19 mouse cellular contexts compared by ENCODE assay signal in the genomic region with DNA sequence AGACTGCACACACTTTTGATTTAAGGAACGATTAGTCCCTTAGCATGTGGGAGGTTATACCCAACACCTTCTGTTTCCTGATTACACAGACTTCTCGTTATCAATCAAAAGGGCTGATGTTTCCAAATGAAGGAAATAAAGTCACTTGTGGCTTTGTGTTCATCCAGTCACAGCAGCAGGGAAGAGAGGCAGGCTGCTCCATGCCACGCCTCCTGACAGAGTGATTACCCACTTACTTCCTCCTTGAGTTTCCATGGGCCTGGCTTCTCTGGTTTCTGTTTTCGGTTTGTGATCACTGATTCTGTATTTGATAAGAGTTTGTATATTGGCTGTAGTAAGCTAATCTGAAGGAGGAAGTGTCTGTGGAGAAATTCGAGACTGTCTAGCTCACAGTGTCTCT. TPM values are rescaled to one million over a fixed set of nuclear protein-coding genes. Genes with fewer than 3 reads are reported as not detected.
DNase-seq lines count a peak whose midpoint lies in the region; ATAC-seq and TF ChIP-seq lines count a peak whose summit lies in the region.
"Had no signal": no experiment of that assay in that cellular context is flagged by ENCODE, and none has a peak within 500 bp of the region (broad histone marks: within the 10 kb centered on the region; RNA-seq: fewer than 3 reads in every experiment).

No protein-coding gene starts in this region.

- TF ChIP-seq CTCF in bone marrow macrophage, adult 2 months (IDR thresholded peaks at IDR 0.05; ENCODE audit: low read depth, low read length), result no peak
- TF ChIP-seq CTCF in heart, adult 2 months (IDR thresholded peaks at IDR 0.05), result no peak

- TF ChIP-seq EP300 in heart, adult 2 months (IDR thresholded peaks at IDR 0.05; ENCODE audit: insufficient read depth, low read depth, low read length), result no peak

- intact Hi-C loops in heart, adult 2 months (cut with DNase I), result no loop called here

- no peaks in the 10 kb centered on the region for H3K36me3 ChIP-seq in heart, adult 2 months (ENCODE audit: control insufficient read depth, insufficient read depth, low read length)

- WGBS in heart, adult 2 months, result 54% methylated on average over 5 of the region's 5 CpGs

- peak overlapping the region; percentile 54 for H3K27ac ChIP-seq in bone marrow macrophage, adult 2 months (ENCODE audit: insufficient read depth, low read depth, low read length)
- H3K27ac ChIP-seq in heart, adult 2 months, result no peak overlapping the region
- H3K27ac ChIP-seq: forebrain, embryonic 12.5 days; heart, embryonic 15.5 days; hindbrain, postnatal 0 days; liver, embryonic 14.5 days; midbrain, embryonic 13.5 days; neural tube, embryonic 13.5 days; stomach, embryonic 15.5 days had no signal

- H3K9ac ChIP-seq in heart, adult 2 months (ENCODE audit: low read depth, low read length), result no peak overlapping the region
- H3K9ac ChIP-seq: forebrain, embryonic 12.5 days; heart, embryonic 15.5 days; liver, embryonic 14.5 days; midbrain, embryonic 13.5 days; neural tube, embryonic 13.5 days; stomach, embryonic 15.5 days had no signal

- no peaks in the 10 kb centered on the region for H3K79me2 ChIP-seq in heart, adult 2 months (replicated peaks; ENCODE audit: control insufficient read depth, insufficient read depth, low read length)

- peak; percentile 94 for DNase-seq in heart, adult 11 months
- no peak for DNase-seq in heart, adult 8-10 months (ENCODE audit: low spot score)
- peak; percentile 95 for DNase-seq in 416B (ENCODE audit: low read depth)
- no peak for DNase-seq in yolk sac, embryonic 10.5 days (ENCODE audit: low spot score)
- DNase-seq in heart, adult 2 months, result no peak
- no peak for DNase-seq in right cerebral cortex, postnatal 14 days
- DNase-seq: adrenal gland, postnatal 14 days; cerebellum, adult 11-12 months; gastrocnemius, postnatal 10 days; kidney, postnatal 36 days had no signal

- H3K27me3 ChIP-seq in heart, adult 2 months (ENCODE audit: control insufficient read depth, insufficient read depth, low read length), result no peaks in the 10 kb centered on the region
- H3K27me3 ChIP-seq: forebrain, embryonic 12.5 days; heart, embryonic 15.5 days; midbrain, embryonic 13.5 days; neural tube, embryonic 13.5 days; stomach, embryonic 15.5 days had no signal

- no peak for TF ChIP-seq POLR2A in bone marrow macrophage, adult 2 months (IDR thresholded peaks at IDR 0.05; ENCODE audit: borderline replicate concordance, low read depth, low read length)
- TF ChIP-seq POLR2A in heart, adult 2 months (IDR thresholded peaks at IDR 0.05; ENCODE audit: insufficient read depth, low read depth, low read length), result no peak

- ATAC-seq in megakaryocyte, adult 5-6 weeks (ENCODE audit: poor library complexity, severe bottlenecking), result peak; percentile 96
- ATAC-seq: hindbrain, postnatal 0 days; midbrain, embryonic 13.5 days had no signal

- H3K4me1 ChIP-seq in bone marrow macrophage, adult 2 months (ENCODE audit: control insufficient read depth, insufficient read depth, low read length), result peaks cover 26% of the 10 kb centered on the region
- H3K4me1 ChIP-seq in heart, adult 2 months (ENCODE audit: control insufficient read depth, insufficient read depth, low read length), result peaks cover 1% of the 10 kb centered on the region; the same call in 1 of the 2 replicates
- H3K4me1 ChIP-seq: forebrain, embryonic 12.5 days; midbrain, embryonic 13.5 days had no signal

- peak overlapping the region; percentile 11; the same call in 1 of the 2 replicates for H3K4me3 ChIP-seq in bone marrow macrophage, adult 2 months (ENCODE audit: insufficient read depth, low read length)
- H3K4me3 ChIP-seq in heart, adult 2 months, result no peak overlapping the region
- H3K4me3 ChIP-seq: forebrain, embryonic 12.5 days; heart, embryonic 15.5 days; midbrain, embryonic 13.5 days; neural tube, embryonic 13.5 days; stomach, embryonic 15.5 days had no signal

RNA-seq across cellular contexts. Expression of gene Acp6, which starts 52.6 kb away (rescaled TPM):
- 10 to 100 TPM; 31.9 to 37.2 (median 34.1) TPM for total RNA-seq in heart, adult 8-10 months (2022)
- 33.4 and 36.1 TPM in 2 replicates for polyA plus RNA-seq in bone marrow macrophage, adult 2 months (2012; ENCODE audit: insufficient read depth, insufficient read length, missing spikeins)
- 13.5 and 16.2 TPM in 2 replicates for total RNA-seq in megakaryocyte, adult 5-6 weeks (2015)
- 7.5 and 15.1 TPM in 2 replicates for total RNA-seq in megakaryocyte, adult 5-6 weeks (2017)
- total RNA-seq in heart, adult 2 months (2021), result 10 to 100 TPM; 33.3 to 34.0 TPM
- 32.7 and 43.8 TPM in 2 replicates for polyA plus RNA-seq in heart, adult 2 months (2012; rRNA removed)

Comparison
In these comparisons a context has a peak if more than half of its experiments do, and no peak if none do; other contexts are left out.
1. DNase-seq: peak in heart, adult 11 months (single experiment) and 416B (single experiment); none in heart, adult 8-10 months (single experiment), yolk sac, embryonic 10.5 days (single experiment), heart, adult 2 months (0 of 2) and right cerebral cortex, postnatal 14 days (single experiment).